In the genomic region with DNA sequence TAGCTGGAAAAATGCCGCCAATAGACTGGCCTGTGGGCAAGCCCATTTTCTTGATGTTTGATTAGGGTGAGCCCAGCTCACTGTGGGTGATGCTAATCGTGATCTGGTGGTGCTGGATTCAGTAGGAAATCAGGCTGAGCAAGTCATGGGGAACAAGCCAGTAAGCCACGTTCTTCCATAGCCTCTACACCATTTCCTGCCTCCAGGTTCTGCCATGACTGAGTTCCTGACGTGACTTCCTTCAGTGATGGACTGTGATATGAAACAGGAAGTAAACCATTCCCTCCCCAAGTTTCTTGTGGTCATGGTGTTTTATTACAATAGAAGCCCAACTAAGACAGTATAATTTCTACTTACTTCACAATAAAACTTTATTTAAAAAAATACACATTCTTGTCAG, we compare ENCODE assay signal across 27 mouse cellular contexts. TPM values are rescaled to one million over a fixed set of nuclear protein-coding genes. Genes with fewer than 3 reads are reported as not detected.
DNase-seq lines count a peak whose midpoint lies in the region; ATAC-seq and TF ChIP-seq lines count a peak whose summit lies in the region.
"Had no signal": no experiment of that assay in that cellular context is flagged by ENCODE, and none has a peak within 500 bp of the region (broad histone marks: within the 10 kb centered on the region; RNA-seq: fewer than 3 reads in every experiment).

No protein-coding gene starts in this region.

- 0 out of 2 replicates have a peak overlapping the region, but pooled peaks have one; percentile 8 for H3K27ac ChIP-seq in bone marrow macrophage, adult 2 months (ENCODE audit: insufficient read depth, low read depth, low read length)
- H3K27ac ChIP-seq in midbrain, embryonic 15.5 days, result no peak overlapping the region
- H3K27ac ChIP-seq: forebrain, embryonic 12.5 days; heart, adult 2 months; heart, embryonic 13.5 days; hindbrain, embryonic 10.5 days; hindbrain, embryonic 15.5 days; kidney, embryonic 15.5 days; left cerebral cortex, adult 2 months; liver, embryonic 13.5 days; macrophage had no signal

- peak; percentile 18 for ATAC-seq in CD4-positive, CD25-positive, alpha-beta regulatory T cell, adult 4 months
- ATAC-seq in megakaryocyte, adult 5-6 weeks (ENCODE audit: poor library complexity, severe bottlenecking), result peak; percentile 88
- no peak for ATAC-seq in erythroid progenitor cell, adult 5-6 weeks (replicated peaks; ENCODE audit: low FRiP score, poor library complexity, severe bottlenecking)
- no peak for ATAC-seq in midbrain, embryonic 15.5 days (replicated peaks)

- no peaks in the 10 kb centered on the region for H3K9me3 ChIP-seq in midbrain, embryonic 15.5 days
- H3K9me3 ChIP-seq: forebrain, embryonic 12.5 days; heart, embryonic 13.5 days; hindbrain, embryonic 10.5 days; hindbrain, embryonic 15.5 days; kidney, embryonic 15.5 days; liver, embryonic 13.5 days had no signal

- TF ChIP-seq CTCF in bone marrow macrophage, adult 2 months (IDR thresholded peaks at IDR 0.05; ENCODE audit: low read depth, low read length), result no peak

- intact Hi-C loops in left cerebral cortex, postnatal 14 days (cut with DNase I), result no loop called here
- intact Hi-C loops in left cerebral cortex, postnatal 4 days (cut with DNase I), result no loop called here

- no peak overlapping the region for H3K4me3 ChIP-seq in bone marrow macrophage, adult 2 months (ENCODE audit: insufficient read depth, low read length)
- no peak overlapping the region for H3K4me3 ChIP-seq in midbrain, embryonic 15.5 days
- H3K4me3 ChIP-seq: erythroblast, embryonic 14.5 days; forebrain, embryonic 12.5 days; heart, adult 2 months; heart, embryonic 13.5 days; hindbrain, embryonic 10.5 days; hindbrain, embryonic 15.5 days; kidney, embryonic 15.5 days; left cerebral cortex, adult 2 months; liver, embryonic 13.5 days had no signal

- H3K4me2 ChIP-seq in midbrain, embryonic 15.5 days, result no peak overlapping the region
- H3K4me2 ChIP-seq: forebrain, embryonic 12.5 days; heart, embryonic 13.5 days; hindbrain, embryonic 15.5 days; kidney, embryonic 15.5 days; liver, embryonic 13.5 days; midbrain, embryonic 11.5 days had no signal

- H3K4me1 ChIP-seq in bone marrow macrophage, adult 2 months (ENCODE audit: control insufficient read depth, insufficient read depth, low read length), result peaks cover 3% of the 10 kb centered on the region
- H3K4me1 ChIP-seq in midbrain, embryonic 15.5 days, result no peaks in the 10 kb centered on the region
- H3K4me1 ChIP-seq: forebrain, embryonic 12.5 days; heart, embryonic 13.5 days; hindbrain, embryonic 10.5 days; hindbrain, embryonic 15.5 days; kidney, embryonic 15.5 days had no signal

- 86% methylated on average over 4 of the region's 4 CpGs for WGBS in midbrain, embryonic 15.5 days

- no peaks in the 10 kb centered on the region for H3K27me3 ChIP-seq in midbrain, embryonic 15.5 days (replicated peaks)
- H3K27me3 ChIP-seq: forebrain, embryonic 12.5 days; heart, embryonic 13.5 days; hindbrain, embryonic 15.5 days; kidney, embryonic 15.5 days; liver, embryonic 13.5 days had no signal

- no peak overlapping the region for H3K9ac ChIP-seq in midbrain, embryonic 15.5 days
- H3K9ac ChIP-seq: forebrain, embryonic 12.5 days; heart, embryonic 13.5 days; hindbrain, embryonic 15.5 days; kidney, embryonic 15.5 days; liver, embryonic 13.5 days had no signal

- DNase-seq in left cerebral cortex, postnatal 14 days (ENCODE audit: low spot score in 2 of 2), result no peak
- no peak for DNase-seq in left cerebral cortex, postnatal 4 days
- DNase-seq: adrenal gland, adult 8-10 months; cerebellum, adult 11 months; cerebellum, adult 9-10 months; gastrocnemius, postnatal 14 days; heart, adult 2 months; heart, postnatal 10 days; kidney, adult 18-20 months; kidney, postnatal 25 days; liver, embryonic 13.5 days; lung, adult 2 months; lung, postnatal 10 days had no signal

- TF ChIP-seq POLR2A in bone marrow macrophage, adult 2 months (IDR thresholded peaks at IDR 0.05; ENCODE audit: borderline replicate concordance, low read depth, low read length), result no peak

- no peaks in the 10 kb centered on the region for H3K36me3 ChIP-seq in midbrain, embryonic 15.5 days (replicated peaks)
- H3K36me3 ChIP-seq: hindbrain, embryonic 15.5 days had no signal

RNA-seq across cellular contexts. Expression of gene Ncapg, which starts 7.9 kb away (rescaled TPM):
- 1 to 10 TPM; 7.1 to 9.5 TPM for polyA plus RNA-seq in CD4-positive, CD25-positive, alpha-beta regulatory T cell, adult 4 months (2017; shearing (Covaris generic))
- 23.5 and 28.6 TPM in 2 replicates for polyA plus RNA-seq in bone marrow macrophage, adult 2 months (2012; ENCODE audit: insufficient read depth, insufficient read length, missing spikeins)
- total RNA-seq in megakaryocyte, adult 5-6 weeks (2015), result 93.3 and 99.1 TPM in 2 replicates
- 82.2 and 82.5 TPM in 2 replicates for total RNA-seq in megakaryocyte, adult 5-6 weeks (2017)
- total RNA-seq in erythroid progenitor cell, adult 5-6 weeks (2015; ENCODE audit: low replicate concordance), result 382 and 401 TPM in 2 replicates
- total RNA-seq in erythroid progenitor cell, adult 5-6 weeks (2017; ENCODE audit: low replicate concordance), result 362 and 411 TPM in 2 replicates
- total RNA-seq in left cerebral cortex, postnatal 14 days (2021), result under 1 TPM; 0.61 to 0.77 TPM
- 1 to 10 TPM; 3.3 to 4.3 TPM for total RNA-seq in left cerebral cortex, postnatal 4 days (2021)
- polyA plus RNA-seq in midbrain, embryonic 15.5 days (2015; fragmentation: Nextera tagmentation; extraction: Ambion mirVana), result 6.8 and 7.4 TPM in 2 replicates

RNA-seq across cellular contexts. Expression of gene Fam184b, which starts 38.2 kb away (rescaled TPM):
- polyA plus RNA-seq in CD4-positive, CD25-positive, alpha-beta regulatory T cell, adult 4 months (2017; shearing (Covaris generic)), result under 1 TPM; 0.26 to 0.42 TPM
- polyA plus RNA-seq in bone marrow macrophage, adult 2 months (2012; ENCODE audit: insufficient read depth, insufficient read length, missing spikeins), result not detected in 2 replicates
- total RNA-seq in megakaryocyte, adult 5-6 weeks (2015), result 0.36 TPM in 1 of 2 replicates, not detected in the other
- not detected in 2 replicates for total RNA-seq in megakaryocyte, adult 5-6 weeks (2017)
- total RNA-seq in erythroid progenitor cell, adult 5-6 weeks (2015; ENCODE audit: low replicate concordance), result not detected in 2 replicates
- total RNA-seq in erythroid progenitor cell, adult 5-6 weeks (2017; ENCODE audit: low replicate concordance), result not detected in 2 replicates
- total RNA-seq in left cerebral cortex, postnatal 14 days (2021), result 10 to 100 TPM; 13.0 to 14.3 TPM
- total RNA-seq in left cerebral cortex, postnatal 4 days (2021), result 10 to 100 TPM; 13.7 TPM
- polyA plus RNA-seq in midbrain, embryonic 15.5 days (2015; fragmentation: Nextera tagmentation; extraction: Ambion mirVana), result 5.7 and 6.1 TPM in 2 replicates
- polyA plus RNA-seq: erythroblast, embryonic 14.5 days; heart, adult 2 months; macrophage had no signal

Comparison
In these comparisons a context has a peak if more than half of its experiments do, and no peak if none do; other contexts are left out.
1. ATAC-seq: peak in CD4-positive, CD25-positive, alpha-beta regulatory T cell, adult 4 months (single experiment) and megakaryocyte, adult 5-6 weeks (single experiment); none in erythroid progenitor cell, adult 5-6 weeks (single experiment) and midbrain, embryonic 15.5 days (single experiment).
2. RNA of gene Ncapg, which starts 7.9 kb away (total RNA-seq): 362 to 411 TPM in erythroid progenitor cell, adult 5-6 weeks and 82.2 to 99.1 TPM in megakaryocyte, adult 5-6 weeks; 3.3 to 4.3 TPM in left cerebral cortex, postnatal 4 days and 0.61 to 0.77 TPM in left cerebral cortex, postnatal 14 days; every median in the first group is over 10 times any median in the second.
3. RNA of gene Fam184b, which starts 38.2 kb away (total RNA-seq): 13.0 to 14.3 TPM in left cerebral cortex, postnatal 14 days and 13.7 TPM in left cerebral cortex, postnatal 4 days; 0.36 TPM in megakaryocyte, adult 5-6 weeks and not detected in erythroid progenitor cell, adult 5-6 weeks; every median in the first group is over 10 times any median in the second.